Mouse (Mus musculus): ENCODE results near the gene Sh2b3. TPM values are rescaled to one million over a fixed set of nuclear protein-coding genes. Genes with fewer than 3 reads are reported as not detected.

Sh2b3 gene
- total and polyA plus RNA-seq, 3 experiments = 22.8 to 38.3 (median 35.4) TPM

- Histone ChIP-seq H3K4me2 (ENCODE audit: insufficient read depth, low read depth, poor library complexity, severe bottlenecking) (no peak overlapping the region), H3K27ac (ENCODE audit: insufficient read depth, low read depth) (no peak overlapping the region), H3K4me3 (replicated peaks in 1 of 3; ENCODE audit: low read depth in 2 of 3, low read length in 2 of 3, poor library complexity in 1 of 3) (no peak overlapping the region), H3K36me3 (replicated peaks in 1 of 2; ENCODE audit: control insufficient read depth in 1 of 2, insufficient read depth in 1 of 2, low read length in 1 of 2) (peaks cover 90 to 99% of the 10 kb centered on the region in 2 experiments), H3K9ac (ENCODE audit: insufficient read depth, low read depth) (no peak overlapping the region), H3K79me2 (replicated peaks; ENCODE audit: control insufficient read depth, extremely low read depth, insufficient read depth, poor library complexity, severe bottlenecking) (peaks cover 89% of the 10 kb centered on the region), H3K27me3 (replicated peaks) (no peaks in the 10 kb centered on the region), H3K4me1 (ENCODE audit: control insufficient read depth in 1 of 2, insufficient read depth in 2 of 2) (peaks cover 27 to 70% of the 10 kb centered on the region in 2 experiments), H3K9me3 (replicated peaks; ENCODE audit: low read length) (peaks cover 2% of the 10 kb centered on the region)
- DNase-seq (ENCODE audit: extremely low read depth) = no peak
- dilution Hi-C loops (cut with MboI; ENCODE audit: extremely low pct_ligation_motif_present, extremely low pct_unique_long_range_greater_than_20kb, low sequenced_read_pairs) (no loop called here), in situ Hi-C loops (cut with MboI; ENCODE audit: low pct_ligation_motif_present, low pct_unique_long_range_greater_than_20kb, low sequenced_read_pairs) (no loop called here)
- TF ChIP-seq MYC (IDR thresholded peaks at IDR 0.05; ENCODE audit: low read depth, low read length) = no peak
- TF ChIP-seq HCFC1 (IDR thresholded peaks at IDR 0.05; ENCODE audit: low read depth, low read length) = no peak
- no peak for TF ChIP-seq RCOR1 (conservative IDR thresholded peaks at IDR 0.05; ENCODE audit: low read depth, low read length)
- TF ChIP-seq NELFE (IDR thresholded peaks at IDR 0.05; ENCODE audit: low read depth, low read length) = no peak
- no peak for TF ChIP-seq ZNF384 (IDR thresholded peaks at IDR 0.05; ENCODE audit: low read depth, low read length)
- TF ChIP-seq SIN3A (IDR thresholded peaks at IDR 0.05; ENCODE audit: low read length) = no peak
- no peak for TF ChIP-seq CTCF (conservative IDR thresholded peaks at IDR 0.05 in 1 of 2, IDR thresholded peaks at IDR 0.05 in 1 of 2; ENCODE audit: low read depth in 2 of 2, low read length in 2 of 2)
- TF ChIP-seq JUN (IDR thresholded peaks at IDR 0.05; ENCODE audit: insufficient read depth, low read depth, low read length) = no peak
- no peak for TF ChIP-seq KAT2A (IDR thresholded peaks at IDR 0.05; ENCODE audit: insufficient replicate concordance, low read length)
- no peak for TF ChIP-seq ZC3H11A (IDR thresholded peaks at IDR 0.05; ENCODE audit: low read depth, low read length)
Measured at GRCm38 (mm10) chr5:121825606-121826005, 11.8 kb downstream of the Sh2b3 start.

DNA sequence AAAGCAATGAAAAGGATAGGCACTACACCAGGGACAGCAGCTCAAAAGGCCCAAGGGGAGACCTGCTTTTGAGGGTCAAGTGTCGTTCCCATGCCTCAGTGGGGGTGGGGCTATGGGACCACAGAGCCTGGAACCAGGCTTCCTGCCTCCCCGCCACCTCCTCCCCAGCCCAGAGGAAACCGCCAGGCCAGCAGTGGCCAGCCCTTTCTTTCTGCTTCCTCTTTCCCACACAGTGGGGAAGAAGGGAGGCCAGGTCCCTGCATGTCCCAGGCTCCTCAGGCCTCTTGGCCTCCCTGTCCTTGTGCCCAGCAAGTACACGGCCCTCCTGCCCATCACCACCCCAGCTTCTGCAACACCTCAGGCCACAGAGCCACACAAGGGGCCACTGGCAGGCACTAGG lies 13.3 kb downstream of the Sh2b3 start:
- Histone ChIP-seq H3K9ac (ENCODE audit: insufficient read depth, low read depth) (no peak overlapping the region), H3K9me3 (replicated peaks; ENCODE audit: low read length) (peaks cover 2% of the 10 kb centered on the region), H3K36me3 (replicated peaks in 1 of 2; ENCODE audit: control insufficient read depth in 1 of 2, insufficient read depth in 1 of 2, low read length in 1 of 2) (peaks cover 92 to 100% of the 10 kb centered on the region in 2 experiments), H3K4me1 (ENCODE audit: control insufficient read depth in 1 of 2, insufficient read depth in 2 of 2) (peaks cover 26 to 72% of the 10 kb centered on the region in 2 experiments), H3K79me2 (replicated peaks; ENCODE audit: control insufficient read depth, extremely low read depth, insufficient read depth, poor library complexity, severe bottlenecking) (peaks cover 81% of the 10 kb centered on the region), H3K27ac (ENCODE audit: insufficient read depth, low read depth) (peak overlapping the region; percentile 34; the same call in 1 of the 2 replicates), H3K4me3 (replicated peaks in 1 of 3; ENCODE audit: low read depth in 2 of 3, low read length in 2 of 3, poor library complexity in 1 of 3) (no peak overlapping the region), H3K27me3 (replicated peaks) (no peaks in the 10 kb centered on the region), H3K4me2 (ENCODE audit: insufficient read depth, low read depth, poor library complexity, severe bottlenecking) (no peak overlapping the region)
- no peak for TF ChIP-seq TBP (conservative IDR thresholded peaks at IDR 0.05; ENCODE audit: low read depth, low read length)
- TF ChIP-seq IRF4 (IDR thresholded peaks at IDR 0.05; ENCODE audit: low read depth, low read length) = no peak
- no peak for TF ChIP-seq POLR2AphosphoS2 (IDR thresholded peaks at IDR 0.05; ENCODE audit: low read depth, low read length)
- TF ChIP-seq NRF1 (IDR thresholded peaks at IDR 0.05; ENCODE audit: low read depth, low read length) = no peak
- TF ChIP-seq MAX (IDR thresholded peaks at IDR 0.05; ENCODE audit: low read length) = no peak
- TF ChIP-seq SMC3 (IDR thresholded peaks at IDR 0.05; ENCODE audit: low read depth, low read length) = no peak
- TF ChIP-seq RAD21 (IDR thresholded peaks at IDR 0.05; ENCODE audit: low read depth, low read length) = no peak
- TF ChIP-seq CHD1 (IDR thresholded peaks at IDR 0.05; ENCODE audit: low read depth, low read length) = no peak
- no peak for TF ChIP-seq PAX5 (IDR thresholded peaks at IDR 0.05; ENCODE audit: low read length)
- TF ChIP-seq KAT2A (IDR thresholded peaks at IDR 0.05; ENCODE audit: insufficient replicate concordance, low read length) = no peak
- no peak for TF ChIP-seq POLR2A (IDR thresholded peaks at IDR 0.05; ENCODE audit: low read depth, low read length)
- no peak for TF ChIP-seq ZC3H11A (IDR thresholded peaks at IDR 0.05; ENCODE audit: low read depth, low read length)
- no peak for TF ChIP-seq ETS1 (conservative IDR thresholded peaks at IDR 0.05; ENCODE audit: low read depth, low read length)
- no peak for TF ChIP-seq RCOR1 (conservative IDR thresholded peaks at IDR 0.05; ENCODE audit: low read depth, low read length)
- TF ChIP-seq GABPA (IDR thresholded peaks at IDR 0.05; ENCODE audit: insufficient replicate concordance, low read depth, low read length) = no peak
- in situ Hi-C loops (cut with MboI; ENCODE audit: low pct_ligation_motif_present, low pct_unique_long_range_greater_than_20kb, low sequenced_read_pairs) (no loop called here), dilution Hi-C loops (cut with MboI; ENCODE audit: extremely low pct_ligation_motif_present, extremely low pct_unique_long_range_greater_than_20kb, low sequenced_read_pairs) (no loop called here)
- no peak for DNase-seq (ENCODE audit: extremely low read depth)
